ENCODE assay signal across 8 mouse cellular contexts in genomic region chr19:34193149-34193548, GRCm38 (mm10). TPM values are rescaled to one million over a fixed set of nuclear protein-coding genes. Genes with fewer than 3 reads are reported as not detected.
A peak's percentile ranks its signal among the peaks of the same experiment; 100 is the strongest.
DNase-seq lines count a peak whose midpoint lies in the region; ATAC-seq and TF ChIP-seq lines count a peak whose summit lies in the region.

No protein-coding gene starts in this region.

- peak overlapping the region; percentile 96 for H3K27ac ChIP-seq in layer of hippocampus, adult 2 months
- no peak overlapping the region for H3K27ac ChIP-seq in embryonic facial prominence, embryonic 15.5 days (replicated peaks)
- no peak overlapping the region for H3K27ac ChIP-seq in hindbrain, embryonic 13.5 days
- H3K27ac ChIP-seq in limb, embryonic 12.5 days: no peak overlapping the region

- no peaks in the 10 kb centered on the region for H3K9me3 ChIP-seq in embryonic facial prominence, embryonic 15.5 days (replicated peaks)
- no peaks in the 10 kb centered on the region for H3K9me3 ChIP-seq in hindbrain, embryonic 13.5 days
- no peaks in the 10 kb centered on the region for H3K9me3 ChIP-seq in limb, embryonic 12.5 days

- no peaks in the 10 kb centered on the region for H3K27me3 ChIP-seq in embryonic facial prominence, embryonic 15.5 days
- 0 out of 2 replicates have a peak, but pooled peaks cover 6% of the 10 kb centered on the region for H3K27me3 ChIP-seq in hindbrain, embryonic 13.5 days
- H3K27me3 ChIP-seq in limb, embryonic 12.5 days: peaks cover 10% of the 10 kb centered on the region; the same call in 1 of the 2 replicates
- no peaks in the 10 kb centered on the region for H3K27me3 ChIP-seq in myocyte (ENCODE audit: control insufficient read depth, insufficient read depth, insufficient read length)

- H3K4me2 ChIP-seq in embryonic facial prominence, embryonic 15.5 days (replicated peaks): peak overlapping the region; percentile 95
- H3K4me2 ChIP-seq in hindbrain, embryonic 13.5 days: peak overlapping the region; percentile 89
- peak overlapping the region; percentile 93 for H3K4me2 ChIP-seq in limb, embryonic 12.5 days
- H3K4me2 ChIP-seq in myocyte (ENCODE audit: low read depth): peak overlapping the region; percentile 97

- peak overlapping the region; percentile 8 for H3ac ChIP-seq in myocyte (ENCODE audit: control insufficient read depth, insufficient read length)

- no peak for TF ChIP-seq POLR2A in myocyte (IDR thresholded peaks at IDR 0.05; ENCODE audit: insufficient read length, low read depth)

- no peak overlapping the region for H3K9ac ChIP-seq in embryonic facial prominence, embryonic 15.5 days
- peak overlapping the region; percentile 82 for H3K9ac ChIP-seq in hindbrain, embryonic 13.5 days
- H3K9ac ChIP-seq in limb, embryonic 12.5 days (replicated peaks): no peak overlapping the region

- peak; percentile 14 for ATAC-seq in activated CD4-positive, CD25-positive, alpha-beta regulatory T cell, adult 4 months
- ATAC-seq in embryonic facial prominence, embryonic 15.5 days (ENCODE audit: insufficient number of reproducible peaks, low FRiP score, low TSS enrichment, low read depth): no peak
- 0 out of 2 replicates have a peak, but pooled peaks have one; percentile 26 for ATAC-seq in hindbrain, embryonic 13.5 days (ENCODE audit: low FRiP score)
- ATAC-seq in limb, embryonic 12.5 days (ENCODE audit: insufficient number of reproducible peaks, insufficient read depth, low FRiP score, low TSS enrichment, low read depth): no peak

- H3K36me3 ChIP-seq in embryonic facial prominence, embryonic 15.5 days: no peaks in the 10 kb centered on the region
- no peaks in the 10 kb centered on the region for H3K36me3 ChIP-seq in hindbrain, embryonic 13.5 days
- no peaks in the 10 kb centered on the region for H3K36me3 ChIP-seq in limb, embryonic 12.5 days
- H3K36me3 ChIP-seq in myocyte (ENCODE audit: control insufficient read depth, insufficient read depth): no peaks in the 10 kb centered on the region

- peaks cover 55% of the 10 kb centered on the region for H3K79me2 ChIP-seq in myocyte (ENCODE audit: control insufficient read depth, insufficient read depth)

- DNase-seq in layer of hippocampus, adult 2 months (ENCODE audit: low spot score in 2 of 2): peak in 1 of 2 experiments; percentile 21
- no peak for DNase-seq in layer of hippocampus, postnatal 36 days
- no peak for DNase-seq in frontal cortex, postnatal 25 days (ENCODE audit: low spot score in 2 of 2)

- H3K4me3 ChIP-seq in layer of hippocampus, adult 2 months: peak overlapping the region; percentile 62
- H3K4me3 ChIP-seq in embryonic facial prominence, embryonic 15.5 days (replicated peaks): peak overlapping the region; percentile 63
- peak overlapping the region; percentile 76 for H3K4me3 ChIP-seq in hindbrain, embryonic 13.5 days
- H3K4me3 ChIP-seq in limb, embryonic 12.5 days (replicated peaks): peak overlapping the region; percentile 75
- peak overlapping the region; percentile 94 for H3K4me3 ChIP-seq in myocyte

- under 1% methylated on average over 9 of the region's 9 CpGs for WGBS in embryonic facial prominence, embryonic 15.5 days
- WGBS in hindbrain, embryonic 13.5 days: 11% methylated on average over 9 of the region's 9 CpGs
- WGBS in limb, embryonic 12.5 days: 3% methylated on average over 9 of the region's 9 CpGs

- peaks cover 26% of the 10 kb centered on the region for H3K4me1 ChIP-seq in embryonic facial prominence, embryonic 15.5 days
- H3K4me1 ChIP-seq in hindbrain, embryonic 13.5 days (replicated peaks): peaks cover 10% of the 10 kb centered on the region
- peaks cover 27% of the 10 kb centered on the region for H3K4me1 ChIP-seq in limb, embryonic 12.5 days (replicated peaks)

- no peak for TF ChIP-seq CTCF in layer of hippocampus, adult 2 months (conservative IDR thresholded peaks at IDR 0.05)

TF ChIP-seq in myocyte, 11 proteins besides CTCF, POLR2A, EP300 and RAD21:
- TF ChIP-seq REST (IDR thresholded peaks at IDR 0.05; ENCODE audit: insufficient read depth, insufficient read length) (no peak), MYOG (IDR thresholded peaks at IDR 0.05; ENCODE audit: control insufficient read depth in 1 of 3, insufficient read depth in 1 of 3, insufficient read length in 2 of 3, low read depth in 2 of 3) (no peak), CEBPB (IDR thresholded peaks at IDR 0.05; ENCODE audit: insufficient read depth, poor library complexity, severe bottlenecking) (no peak), USF1 (IDR thresholded peaks at IDR 0.05; ENCODE audit: low read depth) (no peak), POLR2AphosphoS2 (IDR thresholded peaks at IDR 0.05; ENCODE audit: insufficient read length, low read depth) (no peak), TCF3 (IDR thresholded peaks at IDR 0.05; ENCODE audit: insufficient read length, low read depth) (no peak), MAX (IDR thresholded peaks at IDR 0.05; ENCODE audit: low read depth) (no peak), SRF (IDR thresholded peaks at IDR 0.05; ENCODE audit: control insufficient read depth, insufficient read length, low read depth) (no peak), MYOD1 (IDR thresholded peaks at IDR 0.05; ENCODE audit: control insufficient read depth in 1 of 3, insufficient read length in 2 of 3, low read depth in 2 of 3) (no peak), TCF12 (IDR thresholded peaks at IDR 0.05; ENCODE audit: insufficient read depth, poor library complexity, severe bottlenecking) (no peak), E2F4 (IDR thresholded peaks at IDR 0.05; ENCODE audit: insufficient read depth) (no peak)

RNA-seq across cellular contexts. Expression of gene Stambpl1, which starts 1.1 kb away (rescaled TPM):
- 10 to 100 TPM; 20.0 to 21.1 TPM for total RNA-seq in layer of hippocampus, adult 2 months (2021)
- 10 to 100 TPM; 20.4 to 20.8 TPM for total RNA-seq in layer of hippocampus, postnatal 36 days (2021)
- polyA plus RNA-seq in activated CD4-positive, CD25-positive, alpha-beta regulatory T cell, adult 4 months (2017; shearing (Covaris generic)): 10 to 100 TPM; 85.1 to 89.6 TPM
- 10.1 and 12.6 TPM in 2 replicates for polyA plus RNA-seq in embryonic facial prominence, embryonic 15.5 days (2015; fragmentation: Nextera tagmentation; extraction: Ambion mirVana)
- 9.9 and 10.5 TPM in 2 replicates for polyA plus RNA-seq in hindbrain, embryonic 13.5 days (2015; fragmentation: Nextera tagmentation; extraction: Ambion mirVana)
- polyA plus RNA-seq in limb, embryonic 12.5 days (2016; fragmentation: Nextera tagmentation; extraction: Ambion mirVana): 10.8 and 11.3 TPM in 2 replicates
- polyA plus RNA-seq in myocyte (2012; fragmentation: generic; extraction: Trizol): 26.9 TPM

RNA-seq across cellular contexts. Expression of gene Ankrd22, which starts 27.3 kb away (rescaled TPM):
- not detected for total RNA-seq in layer of hippocampus, adult 2 months (2021)
- total RNA-seq in layer of hippocampus, postnatal 36 days (2021): not detected
- not detected for polyA plus RNA-seq in activated CD4-positive, CD25-positive, alpha-beta regulatory T cell, adult 4 months (2017; shearing (Covaris generic))
- polyA plus RNA-seq in embryonic facial prominence, embryonic 15.5 days (2015; fragmentation: Nextera tagmentation; extraction: Ambion mirVana): 7.3 and 8.2 TPM in 2 replicates
- not detected in 2 replicates for polyA plus RNA-seq in hindbrain, embryonic 13.5 days (2015; fragmentation: Nextera tagmentation; extraction: Ambion mirVana)
- polyA plus RNA-seq in limb, embryonic 12.5 days (2016; fragmentation: Nextera tagmentation; extraction: Ambion mirVana): 0.26 TPM in 1 of 2 replicates, not detected in the other
- polyA plus RNA-seq in myocyte (2012; fragmentation: generic; extraction: Trizol): 0.06 TPM

Comparison
In these comparisons a context has a peak if more than half of its experiments do, and no peak if none do; other contexts are left out.
1. ATAC-seq: peak in activated CD4-positive, CD25-positive, alpha-beta regulatory T cell, adult 4 months (single experiment) and hindbrain, embryonic 13.5 days (single experiment); none in embryonic facial prominence, embryonic 15.5 days (single experiment) and limb, embryonic 12.5 days (single experiment).
2. Peak in every context shown above with its lines, with median percentiles within 50 percentile points of each other: H3K4me3 ChIP-seq and H3K4me2 ChIP-seq.